Mouse (Mus musculus) kidney, adult 2 months (tissue): ENCODE results near the gene Gabrr2. TPM values are rescaled to one million over a fixed set of nuclear protein-coding genes. Genes with fewer than 3 reads are reported as not detected.

ENCODE experiments used
- DNase-seq: peaks from one replicate; pipeline ENCODE4 v3.0.0; 2021
- H3K27ac ChIP-seq: fragments of 200-500 bp; 2 replicates; pipeline ENCODE4 v1.5.1; 2012; ENCODE audit warnings: low read depth, low read length, control low read depth, inconsistent platforms; ENCODE audit not compliant: insufficient read depth
- H3K27me3 ChIP-seq: fragments of 200-500 bp; replicated peaks from 2 replicates; pipeline ENCODE4 v1.6.1; 2012; ENCODE audit warnings: mild to moderate bottlenecking, moderate library complexity, low read length, inconsistent platforms; ENCODE audit not compliant: control insufficient read depth, insufficient read depth
- H3K36me3 ChIP-seq: fragments of 200-500 bp; 2 replicates; pipeline ENCODE4 v1.6.1; 2012; ENCODE audit warnings: mild to moderate bottlenecking, moderate library complexity, low read length, inconsistent platforms; ENCODE audit not compliant: control insufficient read depth, insufficient read depth
- H3K4me1 ChIP-seq: fragments of 200-500 bp; 2 replicates; pipeline ENCODE4 v1.6.1; 2011; ENCODE audit warnings: low read length; ENCODE audit not compliant: control insufficient read depth, insufficient read depth
- H3K4me3 ChIP-seq: fragments of 200-500 bp; 2 replicates; pipeline ENCODE4 v1.5.1; 2011; ENCODE audit warnings: mild to moderate bottlenecking, low read depth, low read length, control low read depth; ENCODE audit not compliant: insufficient read depth
- CTCF ChIP-seq: fragments of 200-500 bp; conservative IDR thresholded peaks from 2 replicates; pipeline ENCODE4 v1.5.1; 2011; ENCODE audit warnings: low read depth, mild to moderate bottlenecking, control low read depth, low read length, moderate library complexity, mixed read lengths; ENCODE audit not compliant: insufficient read depth, insufficient read length
- POLR2A ChIP-seq: fragments of 200-500 bp; IDR thresholded peaks from one replicate; pipeline ENCODE4 v1.6.1; 2011; ENCODE audit warnings: low read depth, low read length, control low read depth
- WGBS: fragments of 180-500 bp; shearing (Covaris S2); methylation state at CpG from one replicate; pipeline ENCODE4 v1.1.7; 2018; 5-methylcytosine and 5-hydroxymethylcytosine counted together
- polyA plus RNA-seq: library from polyadenylated mRNA; depleted of rRNA; stranded (reverse); fragments of >200 nt; gene quantifications from 2 replicates; pipeline ENCODE4 v1.2.3, GENCODE M21; 2012

Gabrr2 gene
- polyA plus RNA-seq, 1 experiment, result 0.66 TPM

DNA sequence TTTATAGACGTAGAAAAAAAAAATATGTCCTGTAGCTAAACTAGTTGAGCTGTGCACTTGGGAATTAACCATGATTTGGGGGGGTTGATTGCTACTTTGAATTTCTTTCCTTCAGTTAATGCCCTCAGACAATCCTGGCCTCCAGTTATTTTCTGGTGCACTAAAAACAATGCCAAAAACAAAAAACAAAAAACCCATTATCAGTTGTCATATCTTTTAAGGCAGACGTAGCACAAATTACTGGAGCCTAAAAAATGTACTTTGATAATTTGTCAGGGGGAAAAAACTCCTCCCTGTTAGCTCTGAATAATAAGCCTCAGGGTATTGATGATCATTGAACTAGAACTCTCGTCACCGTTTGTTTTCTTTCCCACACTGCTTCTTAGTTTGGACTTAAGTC lies 30.8 kb upstream of the Gabrr2 start:
- no peak for DNase-seq
- 9% methylated on average over 4 of the region's 4 CpGs for WGBS
- no peak for TF ChIP-seq CTCF
- TF ChIP-seq POLR2A, result no peak
- Histone ChIP-seq H3K36me3 (no peaks in the 10 kb centered on the region), H3K4me3 (peak overlapping the region; percentile 100), H3K27ac (peak overlapping the region; percentile 86), H3K27me3 (no peaks in the 10 kb centered on the region), H3K4me1 (peaks cover 9% of the 10 kb centered on the region; the same call in 1 of the 2 replicates)

GRCm38 (mm10) chr4:33033515-33033914 lies 29.3 kb upstream of the Gabrr2 start:
- H3K27ac ChIP-seq, result no peak overlapping the region
- H3K36me3 ChIP-seq, result no peaks in the 10 kb centered on the region
- peaks cover 9% of the 10 kb centered on the region; the same call in 1 of the 2 replicates for H3K4me1 ChIP-seq
- no peak for TF ChIP-seq CTCF
- TF ChIP-seq POLR2A, result no peak
- H3K27me3 ChIP-seq, result no peaks in the 10 kb centered on the region
- WGBS, result 75% methylated on average over 6 of the region's 6 CpGs
- no peak for DNase-seq
- no peak overlapping the region for H3K4me3 ChIP-seq

- no peaks in the 10 kb centered on the region for H3K27me3 ChIP-seq
- H3K36me3 ChIP-seq, result peaks cover 4% of the 10 kb centered on the region
- no peak for TF ChIP-seq CTCF
- no peak for TF ChIP-seq POLR2A
- WGBS, result 34% methylated on average over 4 of the region's 4 CpGs
- H3K27ac ChIP-seq, result no peak overlapping the region
- no peak for DNase-seq
- no peak overlapping the region for H3K4me3 ChIP-seq
- H3K4me1 ChIP-seq, result no peaks in the 10 kb centered on the region
Observed at GRCm38 (mm10) chr4:33039826-33040225, 23.0 kb upstream of the Gabrr2 start.

GRCm38 (mm10) chr4:33049601-33050000 lies 13.2 kb upstream of the Gabrr2 start:
- no peak for DNase-seq
- no peaks in the 10 kb centered on the region for H3K27me3 ChIP-seq
- no peaks in the 10 kb centered on the region for H3K4me1 ChIP-seq
- no peak overlapping the region for H3K27ac ChIP-seq
- no peak for TF ChIP-seq CTCF
- H3K4me3 ChIP-seq, result no peak overlapping the region
- peaks cover 4% of the 10 kb centered on the region for H3K36me3 ChIP-seq
- WGBS, result 95% methylated on average over 11 of the region's 11 CpGs

GRCm38 (mm10) chr4:33052055-33052454 lies 10.7 kb upstream of the Gabrr2 start:
- WGBS, result 89% methylated on average over 3 of the region's 3 CpGs
- DNase-seq, result no peak
- H3K36me3 ChIP-seq, result peaks cover 2% of the 10 kb centered on the region
- H3K27ac ChIP-seq, result no peak overlapping the region
- H3K4me3 ChIP-seq, result no peak overlapping the region
- H3K4me1 ChIP-seq, result no peaks in the 10 kb centered on the region
- no peaks in the 10 kb centered on the region for H3K27me3 ChIP-seq
- no peak for TF ChIP-seq CTCF
- no peak for TF ChIP-seq POLR2A

DNA sequence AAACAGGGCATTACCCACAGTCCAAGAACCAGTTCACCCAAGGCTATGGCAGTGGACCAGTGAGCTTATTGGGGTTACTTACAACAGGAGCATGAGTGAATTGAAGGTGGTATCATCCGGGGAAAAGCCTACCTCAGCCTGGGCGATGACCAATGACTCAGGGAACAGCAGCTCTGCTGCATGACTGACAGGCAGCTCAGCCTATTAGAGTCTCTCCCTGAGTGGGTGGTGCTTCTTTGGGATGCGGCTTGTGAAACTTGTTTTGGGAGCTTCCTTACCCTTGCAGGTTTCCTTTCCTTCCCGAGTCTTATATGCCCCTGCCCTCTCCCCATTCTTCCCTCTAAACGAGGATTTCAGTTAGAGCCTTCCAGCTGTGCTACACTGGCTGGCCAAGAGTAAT lies 10.1 kb upstream of the Gabrr2 start:
- H3K4me1 ChIP-seq, result no peaks in the 10 kb centered on the region
- WGBS, result 89% methylated on average over 5 of the region's 5 CpGs
- H3K27me3 ChIP-seq, result no peaks in the 10 kb centered on the region
- no peak overlapping the region for H3K27ac ChIP-seq
- DNase-seq, result no peak
- no peak overlapping the region for H3K4me3 ChIP-seq
- TF ChIP-seq CTCF (no peak), POLR2A (no peak)
- H3K36me3 ChIP-seq, result peaks cover 2% of the 10 kb centered on the region

DNA sequence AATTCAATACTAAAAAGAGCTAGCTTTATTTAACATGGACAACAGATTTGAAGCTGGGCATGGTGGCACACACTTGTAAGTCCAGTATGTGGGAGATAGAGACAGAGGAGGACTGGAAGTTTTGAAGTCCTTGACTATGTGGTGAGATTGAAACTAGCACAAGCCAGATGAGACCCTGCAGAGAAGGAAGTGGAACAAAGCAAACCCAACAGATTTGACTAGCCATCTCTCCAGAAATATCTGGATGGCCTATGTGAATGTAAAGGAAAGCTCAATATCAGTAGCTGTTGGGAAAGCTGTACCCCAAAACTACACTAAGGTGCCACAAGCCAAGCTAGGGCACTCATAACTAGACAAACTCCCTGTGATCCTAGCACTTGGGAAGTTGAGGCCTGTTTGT lies 8.4 kb upstream of the Gabrr2 start:
- Histone ChIP-seq H3K36me3 (no peaks in the 10 kb centered on the region; the same call in none of the 2 replicates), H3K27me3 (no peaks in the 10 kb centered on the region), H3K4me1 (no peaks in the 10 kb centered on the region), H3K4me3 (no peak overlapping the region), H3K27ac (no peak overlapping the region)
- DNase-seq, result no peak
- TF ChIP-seq CTCF, result no peak
- no peak for TF ChIP-seq POLR2A

DNA sequence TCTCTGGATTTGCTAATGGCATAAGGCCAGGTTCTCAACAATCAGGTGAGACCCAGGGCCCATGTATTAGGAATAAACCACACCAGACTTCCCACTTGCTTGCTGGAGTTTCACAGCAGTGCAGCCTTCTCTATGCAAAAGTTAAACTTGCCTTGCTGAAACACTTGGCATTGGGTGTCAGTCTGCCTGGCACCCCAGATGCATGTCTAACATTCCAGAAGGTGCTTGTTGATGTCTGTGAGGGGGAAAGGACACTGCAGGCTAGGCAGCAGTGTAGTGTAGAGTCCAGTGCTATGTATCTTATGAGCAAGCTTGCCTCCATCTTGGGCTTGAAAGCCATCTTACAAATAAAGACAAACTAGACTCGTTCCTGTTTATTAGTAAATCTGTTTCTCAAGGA lies 6.5 kb upstream of the Gabrr2 start:
- no peak overlapping the region for H3K4me3 ChIP-seq
- H3K27me3 ChIP-seq, result no peaks in the 10 kb centered on the region
- no peak overlapping the region for H3K27ac ChIP-seq
- H3K36me3 ChIP-seq, result no peaks in the 10 kb centered on the region; the same call in none of the 2 replicates
- WGBS, result 92% methylated on average over 1 of the region's 1 CpGs
- no peaks in the 10 kb centered on the region for H3K4me1 ChIP-seq
- TF ChIP-seq POLR2A (no peak), CTCF (no peak)
- DNase-seq, result no peak
